Comparison of ENCODE assay signal across 7 mouse cellular contexts in the genomic region with DNA sequence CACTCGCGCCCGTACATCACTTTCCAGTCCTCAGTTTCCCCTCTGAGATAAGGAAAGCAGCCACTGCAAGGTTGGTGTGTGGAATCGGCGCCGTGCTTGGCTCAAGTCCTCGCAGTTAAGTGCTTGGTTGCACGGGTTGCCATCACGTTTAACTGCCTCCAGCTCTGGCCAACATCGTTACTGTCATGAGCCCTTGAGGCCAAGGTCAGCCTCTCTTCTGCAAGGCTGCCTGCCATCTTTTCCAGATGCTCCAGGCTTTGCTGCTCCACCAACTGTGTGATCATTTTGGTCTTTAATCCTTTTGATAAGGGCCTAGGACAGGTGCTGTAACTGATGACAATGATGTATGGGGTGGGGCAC. TPM values are rescaled to one million over a fixed set of nuclear protein-coding genes. Genes with fewer than 3 reads are reported as not detected.
A peak's percentile ranks its signal among the peaks of the same experiment; 100 is the strongest.
DNase-seq lines count a peak whose midpoint lies in the region; ATAC-seq and TF ChIP-seq lines count a peak whose summit lies in the region.

No protein-coding gene starts in this region.

- no peaks in the 10 kb centered on the region for H3K27me3 ChIP-seq in lung, postnatal 0 days (replicated peaks; ENCODE audit: insufficient read depth, low read length)
- H3K27me3 ChIP-seq in embryonic facial prominence, embryonic 14.5 days (replicated peaks; ENCODE audit: control insufficient read depth, insufficient read depth, low read length) = no peaks in the 10 kb centered on the region
- H3K27me3 ChIP-seq in limb, embryonic 13.5 days = peaks cover 2% of the 10 kb centered on the region; the same call in 1 of the 2 replicates
- H3K27me3 ChIP-seq in stomach, embryonic 16.5 days (ENCODE audit: control insufficient read depth, insufficient read depth, low read length) = no peaks in the 10 kb centered on the region

- peaks cover 9% of the 10 kb centered on the region for H3K4me1 ChIP-seq in lung, postnatal 0 days (ENCODE audit: insufficient read depth, low read depth, low read length)
- H3K4me1 ChIP-seq in embryonic facial prominence, embryonic 14.5 days (ENCODE audit: control insufficient read depth, insufficient read depth, low read length) = peaks cover 9% of the 10 kb centered on the region
- peaks cover 34% of the 10 kb centered on the region for H3K4me1 ChIP-seq in limb, embryonic 13.5 days
- peaks cover 10% of the 10 kb centered on the region; the same call in 1 of the 2 replicates for H3K4me1 ChIP-seq in stomach, embryonic 16.5 days (ENCODE audit: control insufficient read depth, insufficient read depth, low read length)

- H3K4me2 ChIP-seq in lung, postnatal 0 days (replicated peaks; ENCODE audit: low read depth, low read length) = peak overlapping the region; percentile 85
- H3K4me2 ChIP-seq in embryonic facial prominence, embryonic 14.5 days (ENCODE audit: low read depth, low read length) = peak overlapping the region; percentile 64
- H3K4me2 ChIP-seq in limb, embryonic 13.5 days (replicated peaks) = peak overlapping the region; percentile 91
- H3K4me2 ChIP-seq in stomach, embryonic 16.5 days (ENCODE audit: low read depth, low read length) = peak overlapping the region; percentile 85

- H3K27ac ChIP-seq in lung, postnatal 0 days (ENCODE audit: low read length) = peak overlapping the region; percentile 87
- H3K27ac ChIP-seq in embryonic facial prominence, embryonic 14.5 days (replicated peaks; ENCODE audit: low read depth, low read length) = peak overlapping the region; percentile 79
- peak overlapping the region; percentile 72 for H3K27ac ChIP-seq in limb, embryonic 13.5 days
- H3K27ac ChIP-seq in stomach, embryonic 16.5 days (ENCODE audit: low read length) = peak overlapping the region; percentile 79

- ATAC-seq in lung, postnatal 0 days = no peak
- no peak for ATAC-seq in embryonic facial prominence, embryonic 14.5 days (ENCODE audit: low read depth)
- ATAC-seq in limb, embryonic 13.5 days (ENCODE audit: low FRiP score, low read depth) = no peak
- ATAC-seq in stomach, embryonic 16.5 days (ENCODE audit: insufficient read depth, low FRiP score) = no peak
- ATAC-seq in CD4-positive, CD25-positive, alpha-beta regulatory T cell, adult 4 months = no peak

- DNase-seq in lung, postnatal 0 days (ENCODE audit: low spot score) = peak; percentile 18
- no peak for DNase-seq in lung, postnatal 4 days
- DNase-seq in embryonic facial prominence, embryonic 14.5 days (ENCODE audit: low spot score) = no peak
- no peak for DNase-seq in B cell, adult 2 months

- WGBS in lung, postnatal 0 days = under 1% methylated on average over 10 of the region's 10 CpGs
- 4% methylated on average over 10 of the region's 10 CpGs for WGBS in embryonic facial prominence, embryonic 14.5 days
- 2% methylated on average over 10 of the region's 10 CpGs for WGBS in limb, embryonic 13.5 days
- WGBS in stomach, embryonic 16.5 days = 2% methylated on average over 10 of the region's 10 CpGs

- no peak for TF ChIP-seq CTCF in lung, postnatal 0 days (IDR thresholded peaks at IDR 0.05)

- no peak for TF ChIP-seq EP300 in lung, postnatal 0 days (IDR thresholded peaks at IDR 0.05)

- H3K9me3 ChIP-seq in lung, postnatal 0 days (ENCODE audit: low read length) = no peaks in the 10 kb centered on the region
- no peaks in the 10 kb centered on the region for H3K9me3 ChIP-seq in embryonic facial prominence, embryonic 14.5 days (ENCODE audit: control insufficient read depth, low read length)
- no peaks in the 10 kb centered on the region for H3K9me3 ChIP-seq in limb, embryonic 13.5 days
- no peaks in the 10 kb centered on the region for H3K9me3 ChIP-seq in stomach, embryonic 16.5 days (replicated peaks; ENCODE audit: control insufficient read depth, low read length)

- peak overlapping the region; percentile 60 for H3K4me3 ChIP-seq in lung, postnatal 0 days (ENCODE audit: low read depth, low read length)
- peak overlapping the region; percentile 84 for H3K4me3 ChIP-seq in embryonic facial prominence, embryonic 14.5 days (ENCODE audit: low read depth, low read length)
- H3K4me3 ChIP-seq in limb, embryonic 13.5 days = peak overlapping the region; percentile 83
- H3K4me3 ChIP-seq in stomach, embryonic 16.5 days (replicated peaks; ENCODE audit: low read length) = peak overlapping the region; percentile 87

- H3K36me3 ChIP-seq in lung, postnatal 0 days (ENCODE audit: insufficient read depth, low read length) = no peaks in the 10 kb centered on the region
- H3K36me3 ChIP-seq in embryonic facial prominence, embryonic 14.5 days (ENCODE audit: control insufficient read depth, insufficient read depth, low read length) = peaks cover 17% of the 10 kb centered on the region
- peaks cover 29% of the 10 kb centered on the region for H3K36me3 ChIP-seq in limb, embryonic 13.5 days
- H3K36me3 ChIP-seq in stomach, embryonic 16.5 days (ENCODE audit: control insufficient read depth, insufficient read depth, low read length) = peaks cover under 1% of the 10 kb centered on the region; the same call in 1 of the 2 replicates

- H3K9ac ChIP-seq in lung, postnatal 0 days (replicated peaks; ENCODE audit: low read depth) = peak overlapping the region; percentile 73
- H3K9ac ChIP-seq in embryonic facial prominence, embryonic 14.5 days (ENCODE audit: low read depth, low read length) = peak overlapping the region; percentile 93
- H3K9ac ChIP-seq in limb, embryonic 13.5 days = peak overlapping the region; percentile 91
- peak overlapping the region; percentile 90 for H3K9ac ChIP-seq in stomach, embryonic 16.5 days (ENCODE audit: low read length)

RNA-seq across cellular contexts. Expression of gene Ntmt1, which starts 0.7 kb away (rescaled TPM):
- 49.4 and 50.7 TPM in 2 replicates for polyA plus RNA-seq in lung, postnatal 0 days (2015; fragmentation: Nextera tagmentation; extraction: Ambion mirVana)
- 81.7 and 85.6 TPM in 2 replicates for polyA plus RNA-seq in embryonic facial prominence, embryonic 14.5 days (2014; fragmentation: Nextera tagmentation; extraction: Ambion mirVana)
- polyA plus RNA-seq in limb, embryonic 13.5 days (2015; fragmentation: Nextera tagmentation; extraction: Ambion mirVana) = 98.1 and 104 TPM in 2 replicates
- 71.5 and 80.0 TPM in 2 replicates for polyA plus RNA-seq in stomach, embryonic 16.5 days (2015; fragmentation: Nextera tagmentation; extraction: Ambion mirVana)
- polyA plus RNA-seq in CD4-positive, CD25-positive, alpha-beta regulatory T cell, adult 4 months (2017; shearing (Covaris generic)) = 10 to 100 TPM; 30.5 to 44.9 TPM

RNA-seq across cellular contexts. Expression of gene 1700001O22Rik, which starts 4.8 kb away (rescaled TPM):
- 0.47 and 0.94 TPM in 2 replicates for polyA plus RNA-seq in lung, postnatal 0 days (2015; fragmentation: Nextera tagmentation; extraction: Ambion mirVana)
- polyA plus RNA-seq in embryonic facial prominence, embryonic 14.5 days (2014; fragmentation: Nextera tagmentation; extraction: Ambion mirVana) = 1.9 and 2.5 TPM in 2 replicates
- 3.2 and 3.4 TPM in 2 replicates for polyA plus RNA-seq in limb, embryonic 13.5 days (2015; fragmentation: Nextera tagmentation; extraction: Ambion mirVana)
- 1.5 and 1.7 TPM in 2 replicates for polyA plus RNA-seq in stomach, embryonic 16.5 days (2015; fragmentation: Nextera tagmentation; extraction: Ambion mirVana)
- under 1 TPM in 1 of 2 experiments, not detected in 1; 0.62 TPM for polyA plus RNA-seq in CD4-positive, CD25-positive, alpha-beta regulatory T cell, adult 4 months (2017; shearing (Covaris generic))

RNA-seq across cellular contexts. Expression of gene Asb6, which starts 21.9 kb away (rescaled TPM):
- 24.9 and 26.1 TPM in 2 replicates for polyA plus RNA-seq in lung, postnatal 0 days (2015; fragmentation: Nextera tagmentation; extraction: Ambion mirVana)
- 26.6 and 30.4 TPM in 2 replicates for polyA plus RNA-seq in embryonic facial prominence, embryonic 14.5 days (2014; fragmentation: Nextera tagmentation; extraction: Ambion mirVana)
- polyA plus RNA-seq in limb, embryonic 13.5 days (2015; fragmentation: Nextera tagmentation; extraction: Ambion mirVana) = 38.7 and 39.2 TPM in 2 replicates
- 28.0 and 30.0 TPM in 2 replicates for polyA plus RNA-seq in stomach, embryonic 16.5 days (2015; fragmentation: Nextera tagmentation; extraction: Ambion mirVana)
- polyA plus RNA-seq in CD4-positive, CD25-positive, alpha-beta regulatory T cell, adult 4 months (2017; shearing (Covaris generic)) = 10 to 100 TPM; 33.1 to 65.6 TPM

RNA-seq across cellular contexts. Expression of gene Prrx2, which starts 26.5 kb away (rescaled TPM):
- 2.9 and 4.3 TPM in 2 replicates for polyA plus RNA-seq in lung, postnatal 0 days (2015; fragmentation: Nextera tagmentation; extraction: Ambion mirVana)
- polyA plus RNA-seq in embryonic facial prominence, embryonic 14.5 days (2014; fragmentation: Nextera tagmentation; extraction: Ambion mirVana) = 63.8 and 68.0 TPM in 2 replicates
- 93.6 and 102 TPM in 2 replicates for polyA plus RNA-seq in limb, embryonic 13.5 days (2015; fragmentation: Nextera tagmentation; extraction: Ambion mirVana)
- polyA plus RNA-seq in stomach, embryonic 16.5 days (2015; fragmentation: Nextera tagmentation; extraction: Ambion mirVana) = 3.5 and 3.9 TPM in 2 replicates
- polyA plus RNA-seq in CD4-positive, CD25-positive, alpha-beta regulatory T cell, adult 4 months (2017; shearing (Covaris generic)) = not detected
